Mouse (Mus musculus) monocyte, adult 5-6 weeks (primary cell): Measurements from ENCODE around the gene Slc44a3. TPM values are rescaled to one million over a fixed set of nuclear protein-coding genes. Genes with fewer than 3 reads are reported as not detected.

Experiments
- ATAC-seq: fragments of 153-309, 156-312 bp; replicated peaks from 2 replicates; pipeline ENCODE4 v1.8.0; 2017; ENCODE audit warnings: mild to moderate bottlenecking; ENCODE audit not compliant: low TSS enrichment, insufficient number of reproducible peaks, severe bottlenecking, poor library complexity, low FRiP score
- total RNA-seq: library from RNA; stranded (forward); fragments of 200-1000, 200-491, 200-594 nt; gene quantifications from 3 replicates; pipeline ENCODE4 v1.2.3, GENCODE M21; 2017

Gene Slc44a3
- total RNA-seq, 1 experiment from 2014 or later: not detected

DNA sequence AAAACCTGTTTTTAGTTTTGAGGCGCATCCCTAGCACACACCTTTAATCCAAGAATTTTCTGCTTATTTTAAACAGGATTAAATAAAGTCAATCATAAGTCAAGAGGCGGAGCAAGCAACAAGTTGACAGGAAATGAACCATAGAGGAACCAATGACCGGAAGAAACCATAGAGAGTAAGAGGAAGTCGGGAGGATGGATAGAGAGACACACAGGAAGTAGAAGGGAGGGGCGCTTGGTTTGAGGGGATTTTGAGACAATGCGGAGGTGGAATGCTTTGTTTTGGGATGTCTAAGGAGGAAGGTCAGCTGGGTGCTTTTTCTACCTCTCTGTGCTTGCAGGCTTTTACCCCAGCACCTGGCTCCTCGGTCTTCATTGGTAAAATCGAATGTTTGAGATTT is 15.2 kb downstream of the Slc44a3 start:
- no peak for ATAC-seq

DNA sequence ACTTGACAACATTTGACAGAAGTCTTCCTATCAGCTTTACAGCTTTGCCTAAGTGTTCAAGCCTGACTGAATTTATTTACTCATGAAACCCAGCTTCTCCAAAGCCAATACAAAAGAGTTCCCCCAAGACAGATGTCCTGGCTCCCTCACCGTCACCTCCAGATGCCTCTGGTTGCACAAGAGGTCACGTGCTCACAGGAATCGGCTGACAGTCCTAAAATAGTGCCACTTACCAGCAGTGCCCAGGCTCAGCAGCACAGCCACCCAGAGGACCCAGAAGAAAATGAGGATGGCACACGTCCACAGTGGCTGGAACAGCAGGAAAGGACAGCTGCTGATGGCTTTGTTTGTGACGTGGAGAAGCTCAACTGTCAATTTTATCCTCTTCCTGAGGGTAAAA is 23.1 kb downstream of the Slc44a3 start:
- ATAC-seq: no peak

DNA sequence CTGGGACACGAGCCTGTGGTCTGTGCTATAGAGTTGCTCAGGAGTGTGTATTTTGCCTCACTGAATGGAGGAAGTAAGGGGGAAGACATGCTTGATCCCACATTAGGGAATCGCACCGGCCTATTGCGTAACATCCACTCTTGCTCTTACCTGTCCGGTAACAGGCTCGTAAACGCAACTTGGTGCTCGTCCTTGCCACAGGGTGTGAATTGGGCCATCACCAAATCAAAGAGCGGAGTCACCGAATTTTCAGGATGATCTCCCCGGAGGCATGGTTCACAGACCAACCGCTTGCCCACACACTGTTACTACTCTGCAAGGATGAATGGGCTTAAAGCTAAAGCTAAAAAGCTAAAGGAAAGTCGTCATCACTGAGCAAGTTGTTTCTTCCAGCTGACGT is 24.5 kb downstream of the Slc44a3 start:
- ATAC-seq: no peak; the same call in 1 of the 2 replicates

DNA sequence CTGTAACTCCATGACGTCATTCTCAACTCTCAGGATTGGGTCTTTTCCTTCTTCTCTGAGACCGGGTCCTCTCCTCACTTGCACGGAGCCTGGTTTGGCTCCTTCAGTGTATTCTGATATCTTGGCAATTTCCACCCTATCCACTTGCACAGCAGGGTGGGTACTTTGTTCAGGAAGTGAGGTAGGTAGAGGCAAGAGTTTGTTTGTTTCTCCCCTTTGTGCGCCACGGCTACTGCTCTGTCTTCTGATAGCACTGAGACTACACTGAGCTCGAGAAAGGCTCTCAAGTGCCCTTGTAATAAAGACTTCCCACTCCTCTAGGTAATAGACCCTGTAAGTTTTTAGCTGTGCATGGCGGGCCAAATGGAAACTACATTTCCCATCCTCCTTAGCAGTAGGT is 25.4 kb downstream of the Slc44a3 start:
- ATAC-seq: no peak

DNA sequence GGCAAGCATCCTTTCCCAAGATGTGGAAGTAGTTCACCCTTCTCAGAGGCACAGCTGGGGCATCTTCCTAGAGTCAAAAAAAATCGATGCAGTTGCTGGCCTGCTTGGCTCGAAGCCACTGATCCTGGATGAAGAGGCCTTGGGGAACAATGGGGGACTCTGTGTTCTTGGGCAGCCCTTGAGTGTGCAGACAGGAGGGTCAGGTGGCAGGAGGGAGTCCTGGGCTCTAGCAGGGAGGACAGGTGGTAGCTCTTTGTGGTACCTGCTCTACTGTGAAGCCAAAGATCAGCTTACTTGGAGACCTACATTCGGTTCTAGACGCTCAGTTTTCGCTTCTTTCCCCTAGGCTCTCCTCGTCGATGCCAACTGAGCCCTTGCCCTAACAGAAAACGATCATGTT is 26.0 kb downstream of the Slc44a3 start:
- no peak for ATAC-seq

DNA sequence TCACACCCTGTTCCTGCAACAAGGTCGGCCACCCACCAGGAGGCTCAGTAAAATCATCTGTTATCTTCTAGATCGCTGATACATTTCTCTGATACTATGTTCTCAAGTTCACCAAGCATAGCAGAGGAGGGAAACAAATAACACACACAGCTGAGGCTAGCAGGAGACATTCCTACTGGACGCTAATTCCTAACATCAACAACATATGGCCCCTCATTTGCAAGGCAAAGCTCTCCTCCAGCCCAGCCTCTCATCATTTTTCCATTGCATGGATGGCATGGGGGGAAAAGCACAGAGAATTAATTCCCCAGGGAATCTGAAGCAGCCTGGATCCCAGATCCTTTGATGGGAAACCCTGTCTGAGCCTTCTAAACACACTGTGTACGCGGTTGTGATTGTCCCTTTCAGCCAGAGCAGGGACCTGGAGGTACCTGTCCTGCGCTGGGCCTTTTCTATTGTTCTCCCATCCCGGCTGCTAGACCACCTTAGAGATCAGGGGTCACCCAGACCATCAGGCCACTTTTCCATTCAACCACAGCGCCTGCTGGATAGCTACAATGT is 27.2 kb downstream of the Slc44a3 start:
- no peak for ATAC-seq

DNA sequence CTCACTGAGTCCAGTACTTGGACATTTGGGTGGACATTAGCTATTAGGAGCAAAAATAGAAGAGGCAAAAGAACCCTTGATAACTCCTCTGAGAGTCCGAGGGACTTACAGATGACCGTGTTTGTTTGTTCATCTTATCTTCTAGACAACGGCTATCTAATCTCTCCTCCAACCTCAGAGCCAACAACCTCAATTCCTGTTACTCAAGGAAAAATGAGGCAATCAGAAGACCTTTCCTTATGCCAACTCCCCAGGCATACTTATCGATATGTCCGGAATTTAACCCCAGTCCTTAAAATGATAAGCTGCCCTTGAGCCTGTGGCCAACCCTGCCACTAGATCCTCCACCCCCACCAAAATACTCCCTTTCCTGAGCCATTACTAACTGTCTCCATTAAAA is 31.5 kb downstream of the Slc44a3 start:
- ATAC-seq: no peak

DNA sequence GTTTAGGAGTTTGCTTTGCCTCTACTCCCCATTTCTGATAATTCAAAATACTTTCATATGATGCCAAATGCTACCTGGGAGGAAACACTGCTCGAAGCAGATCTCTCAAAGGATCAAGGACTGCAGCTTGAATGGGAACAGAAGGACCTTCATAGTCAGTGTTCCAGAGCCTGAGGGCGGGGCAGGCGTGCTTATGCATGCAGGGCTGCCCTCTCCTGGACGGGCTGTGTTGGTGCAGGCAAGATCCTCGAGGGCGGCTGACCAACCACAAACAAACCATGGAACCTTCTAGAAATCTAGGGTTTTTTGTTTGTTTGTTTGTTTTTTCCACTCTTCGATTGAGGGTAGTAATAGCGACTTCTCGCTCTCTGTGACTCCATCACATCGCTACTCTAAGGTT is 32.0 kb downstream of the Slc44a3 start:
- ATAC-seq: peak; percentile 81

DNA sequence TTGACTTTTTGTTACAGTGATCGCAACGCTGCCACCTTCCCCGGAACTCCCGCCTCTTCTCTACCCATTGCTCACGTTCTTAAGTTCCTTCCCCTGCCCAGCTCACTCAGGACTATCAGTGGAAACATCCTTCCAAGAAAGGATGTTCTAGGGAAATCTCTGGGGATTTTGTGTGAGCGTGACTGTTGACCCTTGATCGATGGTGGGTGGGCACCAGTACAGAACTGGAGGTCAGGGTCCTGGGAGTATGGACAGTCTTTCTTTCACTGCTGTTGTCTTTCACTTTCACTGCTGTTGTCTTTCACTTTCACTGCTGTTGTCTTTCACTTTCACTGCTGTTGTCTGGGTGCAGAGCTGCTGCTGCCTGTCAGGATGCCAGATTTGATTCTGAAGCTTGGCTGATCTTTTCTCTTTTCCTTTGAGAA is 38.2 kb downstream of the Slc44a3 start:
- peak; percentile 71 for ATAC-seq

DNA sequence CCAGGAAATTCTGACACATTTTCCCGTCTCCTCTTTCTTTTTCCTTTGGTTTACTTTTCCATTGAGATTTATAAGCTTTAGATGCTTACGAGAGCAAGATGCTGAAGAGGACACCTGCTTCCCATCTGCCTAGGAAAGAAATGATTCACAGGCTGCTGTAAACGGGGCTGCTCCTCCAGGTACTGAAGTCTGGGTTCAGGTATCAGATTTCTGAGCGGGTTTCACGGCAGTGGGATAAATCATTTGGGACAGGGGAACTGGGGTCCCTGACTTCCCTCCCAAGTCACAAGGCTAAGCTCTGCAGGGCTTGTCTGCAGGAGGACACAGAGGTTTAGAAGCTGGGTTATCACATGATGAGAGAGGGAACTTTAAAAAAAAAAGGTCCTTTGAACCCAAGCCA is 40.2 kb downstream of the Slc44a3 start:
- no peak for ATAC-seq

DNA sequence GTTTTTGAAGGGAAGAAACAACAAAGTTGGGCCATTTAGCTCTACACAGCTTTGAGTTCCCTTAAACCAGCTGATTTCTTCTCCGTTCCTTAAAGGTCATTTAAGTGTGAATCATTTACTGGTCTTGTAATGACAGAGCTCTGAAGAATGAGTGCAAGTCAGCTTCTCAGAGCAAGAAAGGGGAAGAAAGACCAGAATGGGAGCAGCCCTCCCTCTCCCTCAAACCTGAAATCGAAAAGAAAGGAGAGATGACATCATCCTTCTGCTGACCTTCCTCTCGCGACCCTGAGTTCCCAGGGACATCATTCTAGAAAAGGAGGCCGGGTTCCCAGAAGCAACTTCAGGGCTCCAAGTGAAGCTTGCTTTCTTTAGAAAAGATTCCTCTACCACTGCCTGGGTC is 41.3 kb downstream of the Slc44a3 start:
- peak; percentile 64 for ATAC-seq

DNA sequence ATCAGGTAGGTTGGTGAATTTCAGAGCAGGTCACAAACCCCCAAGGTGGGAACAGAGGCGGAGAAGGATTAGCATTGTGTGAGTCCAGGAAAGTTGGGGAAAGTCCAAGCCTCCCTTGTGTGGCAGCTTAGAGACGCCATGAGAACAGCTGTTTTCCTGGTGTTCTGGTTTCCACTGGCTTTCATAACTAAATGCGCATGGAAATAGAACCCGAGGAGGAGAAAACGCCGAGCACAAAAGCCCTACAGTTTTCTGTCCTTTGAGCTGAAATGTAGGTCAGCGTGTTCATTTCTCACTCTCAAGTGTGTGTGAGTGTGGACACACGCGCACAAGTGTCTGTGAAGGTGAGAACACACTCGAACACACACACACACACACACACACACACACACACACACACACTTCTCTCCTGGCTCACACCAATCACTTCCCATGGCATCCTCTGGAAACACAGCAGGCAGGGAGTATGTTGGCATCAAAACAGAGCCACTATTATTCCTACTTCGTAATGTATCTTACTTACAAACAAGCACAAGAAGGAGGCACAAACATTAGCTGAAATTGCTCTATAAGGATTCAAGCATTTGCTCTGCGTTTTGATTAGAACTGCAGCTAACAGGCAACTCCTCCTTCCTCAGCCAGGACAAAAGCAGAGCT is 42.6 kb downstream of the Slc44a3 start:
- ATAC-seq: no peak

DNA sequence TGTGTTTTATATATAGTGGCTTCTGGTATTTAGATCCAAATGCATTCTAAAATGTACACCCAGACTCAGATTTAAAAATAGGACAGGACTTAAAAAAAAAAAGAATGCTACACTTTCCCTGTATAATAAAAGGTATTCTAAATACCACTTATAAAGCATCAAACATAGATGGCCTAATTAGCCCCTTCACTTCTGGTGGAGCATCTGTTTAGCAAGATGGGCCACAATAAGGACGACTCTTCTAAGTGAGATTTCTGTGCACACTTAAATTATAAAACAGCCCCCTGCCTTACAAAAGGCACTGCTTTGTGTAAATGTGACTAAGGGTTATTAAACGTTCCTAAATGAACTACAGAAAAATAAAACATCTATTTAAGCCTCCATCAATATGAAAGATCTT is 47.0 kb downstream of the Slc44a3 start:
- ATAC-seq: no peak

DNA sequence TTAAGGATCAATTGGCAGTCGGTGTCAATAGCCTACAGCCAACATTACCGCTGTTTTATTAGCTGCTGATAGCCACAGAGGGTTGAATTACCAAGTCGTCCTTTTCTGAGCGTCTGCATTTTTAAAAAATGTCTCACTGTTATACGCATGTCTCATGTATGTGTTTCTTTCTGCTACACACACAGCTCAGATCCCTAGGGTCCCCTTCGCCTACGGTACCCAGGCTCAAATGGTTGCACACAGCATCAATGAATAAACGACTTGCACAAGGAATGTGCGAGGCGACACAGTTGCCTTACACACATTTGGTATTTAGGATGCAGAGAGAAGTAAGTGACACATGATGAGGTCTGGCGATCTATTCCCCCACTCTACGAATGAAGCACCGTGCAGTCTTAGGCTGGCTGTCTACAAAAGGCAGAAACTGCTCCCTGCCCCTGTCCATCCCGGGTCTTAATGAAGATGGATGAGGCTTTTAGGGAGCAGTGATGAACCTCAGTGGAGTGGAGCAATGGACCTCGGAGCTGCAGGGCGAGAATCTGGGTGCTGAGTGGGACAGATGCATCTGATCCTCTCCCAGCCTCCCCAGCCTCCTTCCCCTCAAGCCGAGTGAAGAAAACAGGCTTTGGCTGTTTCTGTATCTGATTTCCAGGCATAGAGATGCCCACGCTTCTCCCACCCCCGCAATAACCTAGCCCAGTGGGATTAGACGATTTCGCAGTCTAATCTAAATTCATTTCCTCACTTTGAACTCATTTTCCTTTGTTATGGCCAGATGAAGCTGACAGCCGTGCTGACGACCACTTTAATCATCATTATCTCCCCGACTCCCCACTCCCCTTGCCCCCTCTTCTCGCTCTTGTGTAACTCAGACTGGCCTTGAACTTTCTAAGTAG is 48.7 kb downstream of the Slc44a3 start:
- no peak for ATAC-seq

DNA sequence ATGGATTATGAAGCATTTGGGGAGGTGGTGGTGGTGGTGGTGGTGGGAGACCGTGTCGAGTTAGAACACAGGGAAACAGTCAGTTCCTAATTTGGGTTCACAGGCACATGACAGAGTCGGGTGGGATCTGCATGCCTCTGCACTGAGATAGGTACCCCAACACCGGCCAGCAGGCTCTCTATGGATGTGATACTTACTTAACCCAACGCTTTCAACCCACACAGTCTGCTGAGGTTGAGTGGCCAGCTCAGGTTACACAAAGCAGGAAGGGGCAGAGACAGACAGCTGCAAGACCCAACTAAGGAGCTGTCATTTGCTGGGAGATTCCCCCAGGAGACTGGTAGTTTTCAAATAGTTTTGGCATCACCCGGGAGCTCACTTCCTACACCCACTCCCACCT is 50.6 kb downstream of the Slc44a3 start:
- no peak for ATAC-seq

DNA sequence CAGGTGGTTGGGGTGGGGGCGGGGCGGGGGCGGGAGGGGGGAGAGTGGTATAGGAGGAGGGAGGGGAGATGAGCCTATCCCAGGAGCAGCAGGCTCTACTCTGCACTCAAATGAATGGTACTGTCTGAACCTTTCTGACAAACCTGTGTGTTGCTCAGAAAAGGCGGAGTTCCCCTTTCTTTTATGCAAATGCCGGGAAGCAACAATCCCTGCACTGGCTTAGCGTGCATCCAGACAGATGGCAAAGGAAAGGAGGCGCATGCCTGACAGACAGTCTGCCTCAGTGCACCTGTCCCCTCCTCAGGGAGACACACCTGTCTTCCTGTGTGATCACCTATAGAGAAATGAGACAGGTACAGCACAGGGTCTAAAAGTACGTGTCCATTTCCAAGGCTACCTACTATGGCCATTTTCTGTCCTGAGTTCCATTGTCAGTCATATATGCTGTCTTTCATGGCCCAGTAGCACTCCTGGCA is 51.2 kb downstream of the Slc44a3 start:
- ATAC-seq: no peak

DNA sequence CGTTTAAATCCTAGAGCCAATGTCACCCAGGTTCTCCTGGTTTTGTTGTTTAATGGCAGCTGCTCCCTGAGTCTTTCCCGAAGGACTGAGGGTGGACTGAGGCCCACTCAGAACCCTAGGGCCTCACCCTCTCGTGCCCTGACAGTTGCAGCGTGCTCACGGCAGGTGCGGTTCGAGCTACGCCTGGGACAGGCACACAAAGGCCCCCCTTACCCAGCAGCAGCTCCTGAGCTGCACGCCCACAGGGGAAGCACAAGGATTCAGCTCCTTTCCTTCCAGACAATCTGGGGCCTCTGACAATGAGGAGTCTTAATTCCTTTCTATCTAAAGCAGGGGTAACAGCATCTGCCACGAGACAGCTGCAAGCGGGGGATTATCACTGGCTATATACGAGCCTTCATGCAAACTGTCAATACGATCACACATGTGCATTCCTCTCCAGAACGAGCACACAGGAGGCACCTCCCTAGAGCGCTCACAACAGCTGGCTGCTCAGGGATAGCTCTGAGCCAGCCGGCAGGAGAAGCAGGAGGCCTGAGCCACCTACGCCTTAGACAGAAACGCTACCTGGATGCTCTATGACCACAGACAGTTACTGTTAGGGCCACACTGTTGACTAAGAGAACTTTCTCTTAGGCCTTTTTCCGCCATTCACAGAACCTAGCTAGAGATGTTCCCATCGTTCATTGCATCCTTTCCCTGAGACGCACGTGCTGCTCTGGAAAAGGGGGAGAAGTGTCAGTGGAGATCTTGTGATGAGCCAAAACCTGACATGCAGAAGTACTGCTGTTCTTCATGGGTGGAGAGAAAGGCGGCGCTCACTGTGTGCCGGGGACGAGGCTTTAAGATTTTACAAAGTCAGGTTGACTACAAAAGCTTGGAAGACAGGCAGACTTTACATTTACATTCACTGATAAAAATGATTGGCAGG is 51.9 kb downstream of the Slc44a3 start:
- no peak for ATAC-seq

DNA sequence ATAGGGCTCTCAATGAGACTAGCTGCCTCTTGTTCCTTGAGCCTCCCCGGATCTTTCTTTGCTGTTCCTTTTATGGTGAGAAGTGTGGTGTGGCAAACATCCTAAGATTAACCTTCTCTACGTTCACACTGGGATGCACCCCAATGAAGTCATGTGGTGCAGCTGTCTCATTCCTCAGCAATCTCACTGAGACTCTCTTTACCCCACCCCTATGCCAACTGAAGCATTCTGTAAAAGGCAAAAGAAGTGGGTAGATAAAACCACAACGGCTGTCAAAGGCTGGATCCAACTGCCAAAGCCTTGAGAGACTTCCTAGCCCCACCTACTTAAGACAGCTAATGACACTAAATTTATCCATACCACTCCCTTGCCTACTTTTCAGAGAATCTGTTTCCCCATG is 57.5 kb downstream of the Slc44a3 start:
- ATAC-seq: no peak

DNA sequence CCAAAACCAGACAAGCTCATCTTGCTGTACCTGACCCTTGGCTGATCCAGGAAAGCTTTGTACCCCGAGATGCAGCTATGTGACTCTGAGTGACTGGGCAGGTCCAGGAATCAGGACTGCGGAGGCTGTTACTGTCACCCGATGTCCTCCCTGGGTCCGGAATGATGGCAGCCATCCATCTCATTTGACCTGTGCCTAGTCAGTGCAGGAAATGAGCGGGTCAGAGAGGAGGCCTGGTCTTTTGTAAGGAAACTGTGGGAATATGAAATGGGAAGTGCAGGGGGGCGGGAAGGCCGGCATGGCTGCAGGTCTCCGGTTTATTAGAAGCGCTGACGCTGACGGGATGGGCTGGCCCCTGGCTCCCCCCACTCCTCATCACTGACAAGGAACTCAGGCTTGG is 60.5 kb downstream of the Slc44a3 start:
- no peak for ATAC-seq
